Mouse (Mus musculus): Measurements from ENCODE around the gene Fthl17c.
A peak's percentile ranks its signal among the peaks of the same experiment; 100 is the strongest.
"Not testable (repeated sequence)": the region's sequence is repeated elsewhere in the genome, so short reads cannot be mapped to it uniquely, and the experiment has no call there.

The Fthl17c gene

GRCm38 (mm10) chrX:8976459-8976858 is at the start of gene Fthl17c:
Fthl17c (minus strand) TSS chrX:8976559.
- not testable (repeated sequence) for DNase-seq

- no peak for DNase-seq
These were observed 43.1 kb upstream of the Fthl17c start for GRCm38 (mm10) chrX:9019481-9019880.

- no peak for DNase-seq
These were observed 39.7 kb upstream of the Fthl17c start for GRCm38 (mm10) chrX:9016079-9016478.

GRCm38 (mm10) chrX:8986655-8987054 is 10.3 kb upstream of the Fthl17c start, which contains the start of gene Fthl17d:
Fthl17d (minus strand) TSS chrX:8986755.
- DNase-seq: not testable (repeated sequence)

GRCm38 (mm10) chrX:8964618-8965017 is 11.7 kb downstream of the Fthl17c start:
- peak; percentile 3 to 30 for DNase-seq

- not testable (repeated sequence) for DNase-seq
These were observed 13.5 kb downstream of the Fthl17c start, which contains the start of gene Fthl17b for GRCm38 (mm10) chrX:8962875-8963274. Fthl17b (minus strand) TSS chrX:8962975.

- peak; percentile 93 to 94 for DNase-seq
These were observed 28.1 kb downstream of the Fthl17c start for GRCm38 (mm10) chrX:8948130-8948805.

GRCm38 (mm10) chrX:8944041-8944440 is 32.3 kb downstream of the Fthl17c start:
- DNase-seq: no peak

- no peak for DNase-seq
These were observed 49.1 kb downstream of the Fthl17c start for GRCm38 (mm10) chrX:8927308-8927707.

Measured in kidney, postnatal 4 days (tissue).